In the genomic region with DNA sequence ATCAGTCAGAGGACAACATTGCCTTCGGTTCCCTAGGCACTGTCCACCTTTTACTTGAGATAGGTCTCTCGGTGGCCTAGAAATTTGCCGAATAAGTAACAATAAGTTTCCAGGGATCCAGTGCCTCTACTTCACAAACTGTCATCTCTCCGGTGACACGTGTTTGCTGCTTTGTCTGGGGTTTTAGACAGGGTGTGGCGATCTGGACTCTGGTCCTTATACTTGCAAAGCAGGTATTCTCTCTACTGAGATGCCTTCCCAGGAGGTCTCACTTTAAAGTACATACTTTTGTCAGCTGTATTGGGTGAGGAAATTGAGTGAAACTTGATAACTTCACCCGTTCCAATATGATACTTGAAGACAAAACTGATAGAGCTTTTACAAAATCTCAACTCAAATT, we compare ENCODE assay signal across 9 mouse cellular contexts.
"Had no signal": no experiment of that assay in that cellular context is flagged by ENCODE, and none has a peak within 500 bp of the region (broad histone marks: within the 10 kb centered on the region; RNA-seq: fewer than 3 reads in every experiment).

No protein-coding gene starts in this region.

- H3K27ac ChIP-seq: neural tube, embryonic 15.5 days; stomach, embryonic 15.5 days; stomach, postnatal 0 days had no signal

- H3K4me2 ChIP-seq: neural tube, embryonic 15.5 days had no signal

- H3K9ac ChIP-seq: neural tube, embryonic 15.5 days; stomach, embryonic 15.5 days had no signal

- H3K4me3 ChIP-seq: neural tube, embryonic 15.5 days had no signal

- H3K9me3 ChIP-seq: neural tube, embryonic 15.5 days; stomach, embryonic 15.5 days had no signal

- H3K36me3 ChIP-seq: neural tube, embryonic 15.5 days; stomach, embryonic 15.5 days had no signal

- H3K27me3 ChIP-seq: neural tube, embryonic 15.5 days; stomach, embryonic 15.5 days had no signal

- DNase-seq: right cerebral cortex, adult 18-20 months; right cerebral cortex, postnatal 14 days; right cerebral cortex, postnatal 25 days; right cerebral cortex, postnatal 4 days; spleen, adult 18-20 months; thymus, adult 18-20 months had no signal
